Mouse (Mus musculus) forebrain, embryonic 15.5 days (tissue): Measurements from ENCODE around the gene Polr3b. TPM values are rescaled to one million over a fixed set of nuclear protein-coding genes. Genes with fewer than 3 reads are reported as not detected.

Source experiments
- ATAC-seq: fragments of 200-750 bp; cut with Nextera tagmentation; replicated peaks from 2 replicates; pipeline ENCODE4 v1.8.0; 2017; ENCODE audit warnings: mild to moderate bottlenecking, moderate TSS enrichment, moderate library complexity
- H3K27ac ChIP-seq: fragments of 300-500 bp; sonication (generic); replicated peaks from 2 replicates; pipeline ENCODE4 v1.5.1; 2015; ENCODE audit warnings: mild to moderate bottlenecking, inconsistent platforms
- H3K27me3 ChIP-seq: fragments of 300-500 bp; sonication (generic); 2 replicates; pipeline ENCODE4 v1.6.1; 2015; ENCODE audit warnings: inconsistent platforms
- H3K36me3 ChIP-seq: fragments of 300-500 bp; sonication (generic); 2 replicates; pipeline ENCODE4 v1.6.1; 2015; ENCODE audit warnings: mild to moderate bottlenecking, inconsistent platforms
- H3K4me1 ChIP-seq: fragments of 300-500 bp; sonication (generic); 2 replicates; pipeline ENCODE4 v1.6.1; 2015; ENCODE audit warnings: inconsistent platforms
- H3K4me2 ChIP-seq: fragments of 300-500 bp; sonication (generic); replicated peaks from 2 replicates; pipeline ENCODE4 v1.6.1; 2015; ENCODE audit warnings: mild to moderate bottlenecking, inconsistent platforms
- H3K4me3 ChIP-seq: fragments of 300-500 bp; sonication (generic); 2 replicates; pipeline ENCODE4 v1.5.1; 2015; ENCODE audit warnings: mild to moderate bottlenecking, inconsistent platforms
- H3K9ac ChIP-seq: fragments of 300-500 bp; sonication (generic); replicated peaks from 2 replicates; pipeline ENCODE4 v1.6.1; 2015; ENCODE audit warnings: mild to moderate bottlenecking, inconsistent platforms
- H3K9me3 ChIP-seq: fragments of 300-500 bp; sonication (generic); 2 replicates; pipeline ENCODE4 v1.6.1; 2016; ENCODE audit warnings: inconsistent platforms
- WGBS: fragments of 180-500 bp; shearing (Covaris S2); methylation state at CpG from one replicate; pipeline ENCODE4 v1.1.7; 2015; ENCODE audit warnings: mixed read lengths; 5-methylcytosine and 5-hydroxymethylcytosine counted together
- polyA plus RNA-seq: library from polyadenylated mRNA; unstranded; fragments of >200 nt; fragmentation: Nextera tagmentation; extraction: Ambion mirVana; gene quantifications from 2 replicates; pipeline ENCODE4 v1.2.1, GENCODE M21; 2015

The Polr3b gene
- polyA plus RNA-seq, 1 experiment from 2014 or later, result 15.3 TPM

DNA sequence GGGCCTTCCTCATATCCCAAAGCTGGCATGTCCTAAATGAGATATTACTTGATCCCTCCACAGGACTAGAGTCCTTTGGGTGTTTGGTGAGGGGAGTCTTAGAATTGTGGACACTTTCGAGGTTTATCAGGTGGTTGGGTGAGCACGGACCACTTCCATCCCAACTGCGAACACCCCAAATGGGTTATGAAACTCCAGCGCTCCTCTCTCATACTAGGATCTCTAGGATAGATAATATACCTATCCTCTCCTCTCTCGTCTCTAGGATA lies 136.0 kb downstream of the Polr3b start:
- peak overlapping the region; percentile 52 for H3K4me3 ChIP-seq
- peak overlapping the region; percentile 95 for H3K4me2 ChIP-seq
- H3K9me3 ChIP-seq, result no peaks in the 10 kb centered on the region
- H3K9ac ChIP-seq, result no peak overlapping the region
- whole genome bisulfite sequencing, result 7% methylated on average over 5 of the region's 5 CpGs
- ATAC-seq, result no peak
- H3K36me3 ChIP-seq, result no peaks in the 10 kb centered on the region
- peaks cover 41% of the 10 kb centered on the region for H3K27me3 ChIP-seq
- no peak overlapping the region for H3K27ac ChIP-seq
- H3K4me1 ChIP-seq, result peaks cover 66% of the 10 kb centered on the region

DNA sequence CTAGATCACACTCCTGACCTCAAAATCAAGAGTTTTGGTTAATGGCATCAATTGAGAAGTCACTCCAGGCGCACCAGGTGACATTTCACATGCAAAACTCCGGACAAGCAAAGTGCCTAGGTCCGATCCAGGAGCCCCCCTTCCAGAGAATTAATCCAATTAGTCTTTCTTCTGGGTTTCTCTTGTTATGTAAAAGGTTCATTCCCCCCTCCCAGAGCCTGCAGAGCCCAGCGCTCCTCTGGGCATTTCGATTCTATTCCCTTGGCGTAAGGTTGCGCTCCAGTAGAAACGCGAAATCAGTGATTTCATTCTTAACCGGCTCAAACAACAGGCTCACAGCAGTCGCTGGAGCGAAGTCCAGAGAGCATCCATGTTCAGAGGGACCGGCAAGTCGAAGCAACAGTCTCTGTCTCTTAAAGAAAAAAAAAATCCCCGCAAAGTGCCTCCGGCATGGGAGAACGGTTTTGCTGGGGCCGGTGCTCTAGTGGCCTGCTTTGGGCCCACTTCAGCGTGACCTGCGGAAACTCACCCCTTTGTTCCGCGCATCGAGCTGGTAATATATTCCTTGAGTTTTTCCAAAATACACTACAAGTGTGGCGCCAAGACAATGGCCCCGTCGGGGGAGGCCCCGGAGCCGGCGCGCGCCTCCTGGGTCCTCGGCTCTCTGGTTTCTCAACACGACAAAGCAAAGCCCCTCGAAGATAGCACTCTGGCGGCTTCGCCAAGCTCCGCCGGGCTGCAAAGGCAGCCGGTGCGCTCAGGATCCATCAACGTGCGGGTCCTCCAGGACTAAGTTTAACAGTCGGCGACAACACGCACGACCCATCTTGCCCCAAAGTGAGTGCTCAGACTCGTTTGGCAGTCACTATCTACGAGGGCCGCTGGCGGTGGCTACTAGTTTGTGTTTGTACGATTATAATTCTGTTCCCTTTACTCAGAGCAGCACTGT lies 136.7 kb downstream of the Polr3b start:
- H3K9ac ChIP-seq, result no peak overlapping the region; the same call in none of the 2 replicates
- no peaks in the 10 kb centered on the region for H3K9me3 ChIP-seq
- no peak for ATAC-seq
- peak overlapping the region; percentile 52 for H3K4me3 ChIP-seq
- peaks cover 66% of the 10 kb centered on the region for H3K4me1 ChIP-seq
- peaks cover 38% of the 10 kb centered on the region for H3K27me3 ChIP-seq
- 3% methylated on average over 51 of the region's 51 CpGs for WGBS
- H3K27ac ChIP-seq, result no peak overlapping the region
- peak overlapping the region; percentile 95 for H3K4me2 ChIP-seq
- H3K36me3 ChIP-seq, result no peaks in the 10 kb centered on the region

GRCm38 (mm10) chr10:84759511-84760117 lies 137.5 kb downstream of the Polr3b start:
- Histone ChIP-seq H3K4me2 (peak overlapping the region; percentile 95), H3K36me3 (no peaks in the 10 kb centered on the region), H3K4me1 (peaks cover 60% of the 10 kb centered on the region), H3K9me3 (no peaks in the 10 kb centered on the region), H3K9ac (peak overlapping the region; percentile 29), H3K4me3 (peak overlapping the region; percentile 36), H3K27ac (no peak overlapping the region), H3K27me3 (peaks cover 30% of the 10 kb centered on the region)
- WGBS, result 17% methylated on average over 16 of the region's 16 CpGs
- no peak for ATAC-seq

GRCm38 (mm10) chr10:84760118-84761111 lies 138.3 kb downstream of the Polr3b start:
- Histone ChIP-seq H3K4me3 (peak overlapping the region; percentile 36), H3K27me3 (peaks cover 29% of the 10 kb centered on the region), H3K27ac (no peak overlapping the region), H3K4me1 (peaks cover 52% of the 10 kb centered on the region), H3K4me2 (peak overlapping the region; percentile 95), H3K9me3 (no peaks in the 10 kb centered on the region), H3K9ac (peak overlapping the region; percentile 29), H3K36me3 (no peaks in the 10 kb centered on the region)
- ATAC-seq, result peak; percentile 59
- WGBS, result 9% methylated on average over 45 of the region's 46 CpGs

- 82% methylated on average over 10 of the region's 10 CpGs for WGBS
- Histone ChIP-seq H3K9ac (no peak overlapping the region), H3K4me3 (no peak overlapping the region), H3K36me3 (no peaks in the 10 kb centered on the region), H3K4me1 (no peaks in the 10 kb centered on the region), H3K4me2 (no peak overlapping the region), H3K27me3 (no peaks in the 10 kb centered on the region), H3K9me3 (no peaks in the 10 kb centered on the region), H3K27ac (no peak overlapping the region)
- no peak for ATAC-seq
These were observed 146.7 kb downstream of the Polr3b start for GRCm38 (mm10) chr10:84768766-84769165.

GRCm38 (mm10) chr10:84772380-84773130 lies 150.5 kb downstream of the Polr3b start:
- 68% methylated on average over 4 of the region's 4 CpGs for WGBS
- H3K27ac ChIP-seq, result no peak overlapping the region
- no peak overlapping the region for H3K4me3 ChIP-seq

DNA sequence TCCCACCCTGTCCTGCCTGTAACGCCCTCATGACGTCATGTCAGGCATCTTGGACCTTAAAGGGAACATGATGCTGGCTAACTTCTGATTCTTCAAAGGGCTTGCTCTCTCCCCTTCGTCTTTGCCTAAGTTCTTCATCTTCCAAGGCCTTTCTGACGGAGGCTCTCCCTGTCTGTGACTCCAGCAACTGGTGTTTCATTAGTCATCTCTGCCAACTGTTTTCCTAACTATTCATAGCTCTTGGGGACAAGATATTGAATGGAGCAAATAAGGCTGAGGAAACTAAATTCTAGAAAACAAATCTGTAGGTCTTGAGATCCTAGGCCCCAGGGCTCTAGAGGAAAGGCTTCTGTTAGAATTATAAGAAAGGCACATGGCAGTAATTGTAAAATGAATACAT lies 151.8 kb downstream of the Polr3b start:
- H3K36me3 ChIP-seq, result no peaks in the 10 kb centered on the region
- WGBS, result 96% methylated on average over 4 of the region's 4 CpGs

More at GRCm38 (mm10) chr10:84772380-84773130, 150.5 kb downstream of the Polr3b start:
- no peaks in the 10 kb centered on the region for H3K36me3 ChIP-seq
- no peak overlapping the region for H3K9ac ChIP-seq
- H3K4me2 ChIP-seq, result no peak overlapping the region
- no peaks in the 10 kb centered on the region for H3K9me3 ChIP-seq
- ATAC-seq, result no peak
- H3K4me1 ChIP-seq, result no peaks in the 10 kb centered on the region
- H3K27me3 ChIP-seq, result no peaks in the 10 kb centered on the region

DNA sequence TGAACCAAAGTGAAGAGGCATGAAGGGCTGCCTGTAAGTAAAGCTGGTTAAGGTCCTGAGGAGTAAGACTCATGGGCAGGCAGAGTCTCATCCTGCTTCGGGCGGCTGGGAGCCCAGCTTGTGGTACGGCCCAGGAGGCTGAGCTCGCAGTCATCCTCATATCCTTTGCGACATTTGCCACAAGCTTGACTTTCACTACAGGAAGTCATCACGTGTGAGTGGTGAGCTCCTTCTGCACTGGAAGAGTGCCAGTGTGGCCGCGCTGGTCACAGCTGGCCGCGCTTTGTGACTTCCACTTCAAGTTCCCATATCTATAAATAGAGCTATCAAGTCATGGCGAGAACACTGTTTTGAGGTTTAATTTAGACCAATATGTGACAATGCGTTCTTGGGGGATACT lies 152.5 kb downstream of the Polr3b start:
- Histone ChIP-seq H3K4me1 (no peaks in the 10 kb centered on the region), H3K36me3 (no peaks in the 10 kb centered on the region), H3K9ac (no peak overlapping the region), H3K27me3 (no peaks in the 10 kb centered on the region), H3K4me3 (no peak overlapping the region), H3K9me3 (no peaks in the 10 kb centered on the region), H3K27ac (no peak overlapping the region), H3K4me2 (no peak overlapping the region)
- ATAC-seq, result no peak
- WGBS, result 93% methylated on average over 12 of the region's 12 CpGs

More for the DNA sequence above, 151.8 kb downstream of the Polr3b start:
- no peaks in the 10 kb centered on the region for H3K9me3 ChIP-seq
- ATAC-seq, result no peak
- no peak overlapping the region for H3K9ac ChIP-seq
- no peaks in the 10 kb centered on the region for H3K4me1 ChIP-seq
- H3K27ac ChIP-seq, result no peak overlapping the region
- no peak overlapping the region for H3K4me2 ChIP-seq
- no peaks in the 10 kb centered on the region for H3K27me3 ChIP-seq
- H3K4me3 ChIP-seq, result no peak overlapping the region

Other genes with a start within 250 kb of the Polr3b start
- 11.6 and 12.6 TPM in 2 replicates for gene Nuak1, start 181.7 kb upstream of the Polr3b start, polyA plus RNA-seq
- gene Ckap4, start 88.2 kb upstream of the Polr3b start, polyA plus RNA-seq, result 41.9 and 44.1 TPM in 2 replicates
- gene Tcp11l2, start 45.7 kb upstream of the Polr3b start, polyA plus RNA-seq, result 30.8 and 34.8 TPM in 2 replicates
- 7.1 and 8.4 TPM in 2 replicates for gene Rfx4, start 133.8 kb downstream of the Polr3b start, polyA plus RNA-seq